Mouse (Mus musculus) liver (tissue): ENCODE results near the gene Zfp865.
"Not testable (repeated sequence)": the region's sequence is repeated elsewhere in the genome, so short reads cannot be mapped to it uniquely, and the experiment has no call there.

Experiments
- DNase-seq: peaks from one replicate; pipeline ENCODE4 v3.0.0-alpha.2; 2020; ENCODE audit warnings: mixed read lengths

Gene Zfp865

GRCm38 (mm10) chr7:5020000-5020681, at the start of gene Zfp865, which contains the start of gene Ccdc106:
TSS of gene Zfp865 (plus strand) at chr7:5020376.
TSS of gene Ccdc106 (plus strand) at chr7:5020553.
- DNase-seq, result peak; percentile 99

- DNase-seq, result no peak
These were observed 49.1 kb upstream of the Zfp865 start, which contains the start of gene Sbk3 for GRCm38 (mm10) chr7:4971068-4971467. TSS of gene Sbk3 (minus strand) at chr7:4971168.

GRCm38 (mm10) chr7:4971710-4972109, 48.5 kb upstream of the Zfp865 start:
- no peak for DNase-seq

- no peak for DNase-seq
These were observed 47.7 kb upstream of the Zfp865 start for GRCm38 (mm10) chr7:4972321-4973047.

GRCm38 (mm10) chr7:4975455-4975854, 44.7 kb upstream of the Zfp865 start:
- DNase-seq, result no peak

- no peak for DNase-seq
These were observed 43.3 kb upstream of the Zfp865 start for GRCm38 (mm10) chr7:4976832-4977231.

GRCm38 (mm10) chr7:4988250-4988649, 31.9 kb upstream of the Zfp865 start:
- DNase-seq, result no peak

GRCm38 (mm10) chr7:4993347-4993998, 26.7 kb upstream of the Zfp865 start:
- no peak for DNase-seq

GRCm38 (mm10) chr7:4993999-4994788, 26.0 kb upstream of the Zfp865 start:
- DNase-seq, result no peak

- DNase-seq, result no peak
These were observed 24.7 kb upstream of the Zfp865 start for GRCm38 (mm10) chr7:4995268-4996002.

- DNase-seq, result peak; percentile 81
These were observed 23.9 kb upstream of the Zfp865 start, which contains the start of gene Zfp579 for GRCm38 (mm10) chr7:4996003-4996895. TSS of gene Zfp579 (minus strand) at chr7:4996158.

GRCm38 (mm10) chr7:4996934-4997333, 23.2 kb upstream of the Zfp865 start:
- DNase-seq, result no peak

GRCm38 (mm10) chr7:4999876-5000275, 20.3 kb upstream of the Zfp865 start:
- DNase-seq, result no peak

GRCm38 (mm10) chr7:5002876-5003275, 17.3 kb upstream of the Zfp865 start:
- not testable (repeated sequence) for DNase-seq

GRCm38 (mm10) chr7:5008229-5008628, 11.9 kb upstream of the Zfp865 start:
- no peak for DNase-seq

GRCm38 (mm10) chr7:5012681-5013513, 7.3 kb upstream of the Zfp865 start:
- no peak for DNase-seq

- DNase-seq, result peak; percentile 98
These were observed 5.7 kb upstream of the Zfp865 start, which contains the start of the genes Zfp524 and Fiz1 for GRCm38 (mm10) chr7:5014251-5015117. TSS of gene Zfp524 (plus strand) at chr7:5014415. TSS of gene Fiz1 (minus strand) at chr7:5014697.

- peak; percentile 94 for DNase-seq
These were observed 4.8 kb upstream of the Zfp865 start, which contains the start of gene Gm44973 for GRCm38 (mm10) chr7:5015118-5016001. TSS of gene Gm44973 (plus strand) at chr7:5015496.
